Comparison of ENCODE assay signal across 12 mouse cellular contexts in the genomic region with DNA sequence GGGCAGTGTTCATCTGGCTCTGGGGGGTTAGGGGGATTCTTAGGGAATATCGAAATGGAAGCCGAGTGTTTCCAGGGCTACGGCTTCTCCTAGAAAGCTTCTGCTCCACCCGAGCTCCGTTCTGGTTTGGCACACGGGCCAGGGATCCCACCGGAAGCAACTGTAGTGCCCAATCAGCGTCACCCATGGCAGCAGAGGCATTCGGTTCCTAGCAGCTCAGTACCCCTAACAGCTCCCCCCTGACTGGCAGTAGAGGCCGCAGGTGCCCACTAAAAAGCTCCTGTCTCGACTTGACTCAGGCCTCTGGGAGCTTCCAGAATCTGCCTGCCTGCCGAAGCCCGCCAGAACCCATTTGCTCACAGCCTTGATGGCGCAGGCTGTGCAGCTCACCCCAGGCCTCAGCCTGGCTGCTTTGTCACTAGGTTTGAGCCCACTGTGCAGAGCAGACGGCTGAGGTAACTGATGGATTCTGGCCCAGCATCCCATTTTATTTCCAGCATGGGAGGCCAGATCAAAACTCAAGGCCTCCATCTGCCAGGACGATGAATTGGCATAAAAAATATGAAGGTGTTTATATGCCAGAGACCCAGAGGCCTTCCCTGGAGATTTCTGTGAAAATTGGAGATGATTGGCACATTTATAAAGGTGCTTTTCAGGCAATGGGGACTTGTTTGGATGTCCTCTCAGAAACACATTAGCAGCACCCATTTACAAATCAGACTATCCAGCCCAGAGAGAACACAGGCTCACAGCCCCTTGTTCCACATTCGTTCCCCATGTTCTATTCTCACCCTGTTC.
DNase-seq lines count a peak whose midpoint lies in the region; ATAC-seq lines count a peak whose summit lies in the region.
"Had no signal": no experiment of that assay in that cellular context is flagged by ENCODE, and none has a peak within 500 bp of the region (broad histone marks: within the 10 kb centered on the region; RNA-seq: fewer than 3 reads in every experiment).

No protein-coding gene starts in this region.

- H3K36me3 ChIP-seq in heart, embryonic 11.5 days (ENCODE audit: control insufficient read depth, insufficient read depth, low read length): no peaks in the 10 kb centered on the region

- no peak overlapping the region for H3K9ac ChIP-seq in heart, embryonic 11.5 days (ENCODE audit: low read depth, low read length)
- H3K9ac ChIP-seq: liver, embryonic 14.5 days had no signal

- no peak overlapping the region for H3K4me3 ChIP-seq in heart, embryonic 11.5 days (ENCODE audit: low read depth, low read length)
- H3K4me3 ChIP-seq: heart, adult 2 months had no signal

- 71% methylated on average over 17 of the region's 17 CpGs for WGBS in heart, embryonic 11.5 days (ENCODE audit: insufficient replicate concordance)

- peak; percentile 42 for DNase-seq in Muller cell, postnatal 12 days (ENCODE audit: inconsistent ontology term)
- DNase-seq in ZHBTc4 (ENCODE audit: low read depth, low spot score): peak; percentile 26
- peak; percentile 76 to 77 for DNase-seq in cerebellum, postnatal 36 days
- peak; percentile 31 to 57 for DNase-seq in layer of hippocampus, postnatal 14 days (ENCODE audit: low spot score in 2 of 2)
- no peak for DNase-seq in thymus, postnatal 14 days
- no peak for DNase-seq in gastrocnemius, postnatal 4 days (ENCODE audit: low spot score in 2 of 2)
- DNase-seq in embryo, embryonic 9.5 days (ENCODE audit: extremely low spot score): no peak
- DNase-seq: heart, adult 2 months; thymus, postnatal 36 days had no signal

- H3K9me3 ChIP-seq in heart, embryonic 11.5 days (replicated peaks; ENCODE audit: control insufficient read depth, low read length): no peaks in the 10 kb centered on the region

- ATAC-seq in heart, embryonic 11.5 days (replicated peaks; ENCODE audit: insufficient number of reproducible peaks, low FRiP score, low TSS enrichment): no peak

- H3K4me2 ChIP-seq in heart, embryonic 11.5 days: no peak overlapping the region

- H3K27me3 ChIP-seq in heart, embryonic 11.5 days (ENCODE audit: control insufficient read depth, insufficient read depth, low read length): no peaks in the 10 kb centered on the region

- H3K4me1 ChIP-seq in heart, embryonic 11.5 days (ENCODE audit: control insufficient read depth, insufficient read depth, low read length): no peaks in the 10 kb centered on the region

- no peak overlapping the region for H3K27ac ChIP-seq in heart, embryonic 11.5 days (ENCODE audit: low read depth, low read length)
- H3K27ac ChIP-seq: heart, adult 2 months; liver, embryonic 14.5 days; macrophage had no signal

Comparison
In these comparisons a context has a peak if more than half of its experiments do, and no peak if none do; other contexts are left out.
1. DNase-seq: peak in Muller cell, postnatal 12 days (single experiment), ZHBTc4 (single experiment), cerebellum, postnatal 36 days (2 of 2) and layer of hippocampus, postnatal 14 days (2 of 2); none in thymus, postnatal 14 days (single experiment), gastrocnemius, postnatal 4 days (0 of 2) and embryo, embryonic 9.5 days (single experiment).